Mouse (Mus musculus): ENCODE data around the gene Skap2.

The Skap2 gene

DNA sequence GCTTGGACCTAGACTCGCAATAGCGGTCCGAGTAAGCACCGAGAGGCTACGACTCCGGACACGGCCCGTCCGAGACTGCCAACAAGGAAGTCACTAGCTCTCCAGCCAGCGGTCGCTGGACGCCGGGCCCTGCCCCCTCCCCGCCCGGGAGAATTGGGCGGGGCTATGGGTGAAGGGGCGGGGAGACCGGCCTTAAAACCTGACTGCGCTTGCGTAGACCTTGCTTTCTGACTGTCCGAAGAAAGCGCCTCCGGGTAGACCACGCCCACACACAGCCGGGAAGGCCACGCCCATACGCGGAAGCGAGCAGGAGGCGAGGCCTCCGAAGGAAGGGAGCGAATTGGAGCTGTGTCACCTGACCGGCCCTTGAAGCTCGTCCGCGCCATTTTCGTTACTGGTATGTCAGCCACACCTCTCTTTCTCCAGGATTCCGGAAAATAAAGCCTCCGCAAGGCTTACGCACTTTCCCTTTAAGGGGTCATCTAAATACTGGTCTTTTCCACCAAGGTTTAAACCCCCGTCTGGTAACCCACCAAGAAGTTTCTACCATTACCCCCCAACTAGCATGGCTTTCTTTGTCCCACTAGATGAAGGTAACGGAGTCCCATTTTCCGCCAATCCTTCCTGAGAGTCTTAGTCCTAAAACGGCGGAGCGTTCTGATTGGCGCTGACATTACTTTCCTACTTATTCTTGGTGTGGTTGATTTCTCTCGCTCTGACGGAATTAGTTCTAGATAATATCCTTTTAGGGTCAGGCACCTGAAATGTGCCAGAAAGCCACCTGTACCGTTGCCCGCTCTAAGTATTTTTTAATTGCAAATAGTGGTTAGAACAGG, at the start of gene Skap2:
Gene Skap2, minus strand, starts transcription at position 141 of the 836 bp plus-strand sequence.
- in situ Hi-C loops (cut with MseI, MboI): no loop called here

DNA sequence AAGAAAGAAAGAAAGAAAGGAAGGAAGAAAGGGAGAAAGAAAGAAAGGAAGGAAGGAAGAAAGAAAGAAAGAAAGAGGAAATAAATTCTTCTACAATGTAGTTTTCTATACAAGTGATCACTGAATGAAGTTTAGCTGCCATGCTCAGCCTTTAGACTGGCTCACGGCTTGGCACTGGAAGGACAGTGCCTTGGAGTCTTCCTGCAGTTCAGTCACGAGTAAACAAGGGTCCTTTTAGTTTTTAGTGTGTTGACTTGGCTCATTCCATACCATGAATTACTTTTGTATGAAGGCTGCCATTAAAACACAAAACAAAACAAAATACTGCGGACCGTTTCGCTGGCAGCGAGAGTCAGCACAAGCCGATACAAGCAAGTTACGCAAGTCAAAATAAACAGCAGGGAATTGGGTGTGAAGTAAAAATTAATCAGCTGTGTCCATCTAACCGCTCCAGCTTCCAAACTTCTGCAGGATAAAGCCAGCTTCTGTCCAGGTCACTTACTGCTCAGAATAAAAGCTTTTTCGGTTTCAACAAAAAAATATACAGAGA, 46.6 kb upstream of the Skap2 start:
- in situ Hi-C loops (cut with MseI, MboI): no loop called here

DNA sequence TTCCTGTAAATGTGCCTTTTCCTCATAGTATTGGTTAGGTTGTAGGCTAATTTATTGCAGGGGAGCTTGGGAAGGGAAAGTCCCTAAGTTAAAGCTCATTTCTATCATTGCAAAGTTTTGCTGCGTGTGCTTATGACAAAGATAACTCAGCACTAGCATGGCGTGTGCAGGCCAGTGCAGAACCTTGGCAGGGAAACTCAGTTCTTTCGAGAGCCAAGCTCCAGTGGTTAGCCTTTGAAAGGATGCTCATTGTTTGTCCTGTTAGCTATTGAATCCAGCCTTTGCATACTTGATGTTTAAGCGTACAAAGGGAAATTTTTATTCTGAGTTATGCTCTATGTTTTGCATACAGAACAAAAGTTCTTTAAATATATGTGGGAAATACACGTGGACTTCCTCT, 45.8 kb upstream of the Skap2 start:
- in situ Hi-C loops (cut with MseI, MboI): no loop called here

DNA sequence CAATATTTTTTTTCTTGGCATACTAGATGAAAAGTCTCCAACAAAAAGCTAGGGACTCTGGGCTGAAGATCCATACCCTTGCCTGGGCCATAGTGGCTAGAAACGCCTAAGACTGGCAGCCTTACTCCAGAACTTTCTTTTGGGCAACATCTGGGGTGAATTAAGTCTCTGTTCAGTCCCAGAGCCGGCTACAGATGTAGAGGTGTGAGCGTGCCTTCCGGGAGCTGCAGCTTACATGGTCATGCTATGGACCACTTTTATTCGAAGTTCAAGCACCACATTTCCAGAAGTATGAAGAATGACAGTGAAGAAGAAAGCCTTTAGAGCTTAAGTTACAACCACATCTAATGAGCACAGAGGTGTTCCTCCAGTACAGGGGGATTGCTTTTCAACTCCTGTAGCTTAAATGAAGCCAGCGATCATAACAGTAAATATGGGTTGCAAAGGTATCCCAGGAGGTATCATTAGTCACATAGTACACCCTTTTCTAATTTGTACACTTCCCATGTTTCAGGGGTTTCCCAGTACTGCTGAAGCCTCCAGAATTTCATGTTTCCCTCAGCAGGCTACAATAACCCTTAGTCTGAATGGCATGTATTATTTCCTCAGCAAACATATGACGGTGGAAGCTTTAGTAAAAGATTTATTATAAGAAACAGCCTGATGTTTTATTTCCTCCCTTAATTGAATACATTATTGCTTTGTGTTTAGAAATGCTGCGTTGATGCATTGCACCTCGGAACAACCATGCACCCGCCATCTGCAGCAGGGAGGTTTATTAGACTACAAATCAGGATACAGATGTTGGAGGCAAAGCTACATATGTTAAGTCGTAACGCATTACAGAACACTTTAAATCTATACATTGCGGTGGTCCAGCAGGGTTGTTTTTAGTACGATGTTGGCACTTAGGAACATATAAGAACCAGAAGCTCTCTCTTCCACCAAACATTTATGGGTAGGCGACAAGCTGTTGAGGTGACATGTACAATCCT, 41.5 kb upstream of the Skap2 start:
- in situ Hi-C loops (cut with MseI, MboI): no loop called here

DNA sequence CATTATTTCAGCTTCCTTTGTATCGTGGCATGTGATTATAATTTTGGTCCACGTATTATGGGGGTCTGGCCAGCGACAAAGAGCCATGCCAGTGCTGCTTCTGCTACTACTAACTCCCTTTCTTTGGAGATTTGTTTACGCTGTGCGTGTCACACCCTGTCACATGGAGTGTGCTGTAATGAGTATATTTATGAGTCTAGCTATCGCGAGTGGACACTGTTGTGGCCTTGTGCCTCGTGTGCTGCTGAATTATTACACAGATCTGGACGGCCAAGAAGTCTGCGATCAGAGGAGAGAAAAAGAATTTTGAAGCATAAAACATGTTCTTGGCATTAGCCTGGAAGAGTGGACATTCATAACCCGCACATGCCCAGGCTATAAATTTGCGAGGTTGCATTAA, 37.7 kb upstream of the Skap2 start:
- in situ Hi-C loops (cut with MseI, MboI): no loop called here

DNA sequence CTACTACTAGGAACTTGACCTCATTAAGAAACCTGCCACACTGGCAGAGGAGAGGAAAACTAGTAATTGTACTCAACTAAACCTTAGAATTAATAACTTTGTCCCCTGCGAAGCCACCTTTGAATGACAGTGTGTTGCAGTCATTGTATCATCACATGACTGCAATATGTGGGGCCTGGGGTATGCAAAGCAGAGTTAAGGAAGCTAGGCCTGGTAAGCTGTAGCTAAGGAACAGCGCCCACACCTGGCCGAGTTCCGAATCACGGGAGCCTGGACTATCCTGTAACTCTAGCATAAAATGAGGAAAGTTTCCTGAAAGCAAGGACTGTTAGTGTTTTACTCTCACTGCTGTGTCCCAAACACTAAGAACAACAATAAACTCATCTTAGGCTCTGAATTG, 33.2 kb upstream of the Skap2 start:
- in situ Hi-C loops (cut with MseI, MboI): no loop called here

DNA sequence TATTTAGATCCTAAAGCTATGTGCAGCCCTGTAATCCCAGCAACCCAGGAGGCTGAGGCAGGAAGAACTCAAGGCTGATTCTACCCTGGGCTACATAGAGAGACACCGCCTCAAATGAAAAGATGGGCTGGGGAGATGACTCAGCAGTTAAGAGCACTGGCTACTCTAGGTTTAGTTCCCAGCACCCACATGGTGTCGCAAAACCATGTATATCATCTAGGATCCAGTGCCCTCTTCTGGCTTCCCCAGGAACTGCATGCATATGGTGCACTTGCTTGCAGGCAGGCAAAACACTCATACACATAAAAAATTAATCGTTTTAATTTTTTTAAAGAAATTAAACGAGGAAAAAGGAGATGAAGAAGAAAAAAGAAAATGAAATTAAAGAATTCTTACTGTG, 23.7 kb upstream of the Skap2 start:
- in situ Hi-C loops (cut with MseI, MboI): loop anchor here (5.0 to 10.0 kb wide), 2 partner anchors 159 to 161 kb away; no protein-coding TSS in a partner anchor

DNA sequence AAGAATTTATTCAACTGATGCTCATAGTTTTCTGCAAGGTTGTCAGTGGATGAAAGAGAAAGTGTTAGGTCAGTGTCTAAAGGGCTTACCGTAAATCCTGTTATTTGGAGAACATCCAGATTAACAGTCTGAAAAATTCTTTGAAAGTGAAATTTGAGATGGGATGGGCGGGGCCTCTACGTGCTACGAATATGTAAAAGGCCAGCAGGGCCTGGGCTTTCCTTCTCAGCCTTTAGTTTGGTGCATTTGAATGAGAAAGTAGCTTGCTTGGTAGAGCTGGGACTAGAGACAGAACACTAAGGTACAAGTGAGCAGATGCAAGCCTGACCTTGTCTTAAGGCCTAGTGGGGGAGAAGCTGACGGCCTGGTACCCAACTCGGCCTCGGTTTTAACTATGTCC, 18.8 kb upstream of the Skap2 start:
- in situ Hi-C loops (cut with MseI, MboI): loop anchor here in 1 of 2 experiments (10.0 kb wide), 1 partner anchor 156 kb away; no protein-coding TSS in a partner anchor

DNA sequence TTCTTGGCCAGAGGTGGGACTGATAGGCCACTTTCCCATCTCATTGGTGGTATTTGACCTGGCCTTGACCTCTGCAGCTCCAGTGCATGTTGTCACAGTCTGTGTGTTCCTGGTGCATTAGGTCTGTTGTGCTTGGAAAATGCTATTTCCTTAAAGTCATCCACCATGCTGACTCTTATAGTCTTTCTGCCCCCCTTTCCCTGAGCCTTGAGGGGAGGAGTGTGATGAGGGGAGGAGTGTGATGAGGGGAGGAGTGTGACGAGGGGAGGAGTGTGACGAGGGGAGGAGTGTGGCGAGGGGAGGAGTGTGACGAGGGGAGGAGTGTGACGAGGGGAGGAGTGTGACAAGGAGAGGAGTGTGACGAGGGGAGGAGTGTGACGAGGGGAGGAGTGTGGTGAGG, 15.8 kb upstream of the Skap2 start:
- in situ Hi-C loops (cut with MseI, MboI): no loop called here

DNA sequence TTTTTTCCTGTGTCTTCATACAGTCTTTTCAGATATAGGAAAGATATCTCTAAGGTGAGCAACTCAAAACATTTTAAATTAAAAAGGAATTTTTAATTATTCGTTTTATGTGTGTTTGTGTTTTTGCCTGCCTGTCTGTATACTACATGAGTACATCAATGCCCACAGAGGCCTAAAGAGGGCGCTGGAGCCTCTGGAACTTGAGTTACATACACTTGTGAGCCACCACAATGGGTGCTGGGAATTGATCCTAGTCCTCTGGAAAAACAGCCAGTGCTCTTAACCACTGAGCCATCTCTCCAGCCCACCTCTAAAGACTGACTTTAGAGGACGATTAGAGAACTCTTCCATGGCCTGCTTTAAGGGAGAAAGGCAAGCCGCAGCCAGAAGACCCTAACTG, 14.8 kb upstream of the Skap2 start:
- in situ Hi-C loops (cut with MseI, MboI): no loop called here

DNA sequence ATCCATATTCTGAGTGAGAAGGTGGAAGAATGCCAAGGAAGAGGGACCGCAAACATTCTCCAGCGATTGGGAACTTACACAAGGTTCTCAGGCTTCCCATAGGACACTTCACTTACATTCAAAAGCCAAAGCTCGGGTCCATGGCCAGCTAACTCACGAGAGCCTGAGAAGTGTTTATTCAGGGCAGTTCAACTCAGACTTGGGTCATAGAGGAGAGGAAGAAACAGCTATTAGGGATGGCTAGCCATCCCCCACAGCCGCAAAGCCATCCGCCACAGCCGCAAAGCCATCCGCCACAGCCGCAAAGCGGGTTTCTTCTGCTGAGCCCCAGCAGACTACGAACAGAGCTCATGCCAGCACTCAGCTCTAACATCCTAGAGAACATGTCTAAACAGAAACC, 13.9 kb upstream of the Skap2 start:
- in situ Hi-C loops (cut with MseI, MboI): no loop called here

DNA sequence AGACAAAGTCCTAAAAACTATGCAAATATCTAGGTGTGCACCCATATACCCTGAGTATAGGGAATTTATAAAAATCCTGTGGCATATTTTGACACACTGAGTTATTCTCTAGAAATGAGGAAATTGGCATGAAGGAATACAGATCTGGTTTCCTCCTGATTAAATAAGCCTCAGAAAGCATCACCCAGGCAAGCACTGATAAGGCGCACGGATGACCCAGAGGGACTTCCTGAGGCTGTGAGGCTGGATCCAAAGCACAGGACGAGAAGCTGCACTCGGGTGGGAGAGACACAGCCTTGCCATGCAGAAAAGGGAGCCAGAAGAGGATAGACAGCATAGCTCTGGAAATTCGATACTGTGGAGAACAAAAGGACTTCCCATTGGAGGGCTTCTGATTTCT, 12.4 kb upstream of the Skap2 start:
- in situ Hi-C loops (cut with MseI, MboI): no loop called here

DNA sequence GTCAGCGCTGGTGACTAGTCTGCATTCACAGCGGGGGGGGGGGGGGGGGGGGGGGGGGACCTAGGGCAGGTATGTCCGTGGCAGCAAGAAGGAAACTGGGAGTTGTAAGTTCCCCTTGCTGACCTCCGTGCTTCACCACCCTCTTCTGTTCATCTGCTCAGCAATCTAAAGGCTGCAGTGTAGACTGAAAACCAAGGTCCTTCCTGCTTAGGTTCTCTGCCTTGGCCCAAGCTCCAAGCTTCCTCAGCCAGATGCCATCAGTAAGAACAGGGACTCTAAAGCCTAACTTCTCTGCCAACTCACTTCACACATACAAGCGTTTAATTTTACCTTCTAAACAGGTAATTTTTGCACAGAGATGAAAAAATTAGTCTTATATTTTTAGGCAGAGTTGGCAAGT, 10.0 kb upstream of the Skap2 start:
- in situ Hi-C loops (cut with MseI, MboI): no loop called here

DNA sequence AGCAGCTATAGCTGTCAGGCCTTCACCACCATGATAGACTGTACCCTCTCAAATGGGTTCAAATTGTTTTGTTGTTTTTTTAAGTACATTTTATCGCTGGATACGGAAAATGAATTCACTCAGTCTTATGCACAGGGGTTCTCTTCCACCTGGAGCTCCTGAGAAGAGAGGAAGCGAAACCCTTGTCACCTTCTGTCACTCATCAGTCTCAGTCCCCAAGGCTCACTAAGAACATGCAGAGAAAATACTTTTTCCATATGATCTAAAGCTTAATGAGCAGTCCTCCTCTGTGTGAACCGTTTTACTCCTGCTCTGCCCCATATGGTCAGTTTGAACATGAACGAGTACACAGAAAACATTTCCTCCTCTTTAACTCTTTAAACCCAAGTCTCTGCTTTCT, 7.9 kb upstream of the Skap2 start:
- in situ Hi-C loops (cut with MseI, MboI): no loop called here

DNA sequence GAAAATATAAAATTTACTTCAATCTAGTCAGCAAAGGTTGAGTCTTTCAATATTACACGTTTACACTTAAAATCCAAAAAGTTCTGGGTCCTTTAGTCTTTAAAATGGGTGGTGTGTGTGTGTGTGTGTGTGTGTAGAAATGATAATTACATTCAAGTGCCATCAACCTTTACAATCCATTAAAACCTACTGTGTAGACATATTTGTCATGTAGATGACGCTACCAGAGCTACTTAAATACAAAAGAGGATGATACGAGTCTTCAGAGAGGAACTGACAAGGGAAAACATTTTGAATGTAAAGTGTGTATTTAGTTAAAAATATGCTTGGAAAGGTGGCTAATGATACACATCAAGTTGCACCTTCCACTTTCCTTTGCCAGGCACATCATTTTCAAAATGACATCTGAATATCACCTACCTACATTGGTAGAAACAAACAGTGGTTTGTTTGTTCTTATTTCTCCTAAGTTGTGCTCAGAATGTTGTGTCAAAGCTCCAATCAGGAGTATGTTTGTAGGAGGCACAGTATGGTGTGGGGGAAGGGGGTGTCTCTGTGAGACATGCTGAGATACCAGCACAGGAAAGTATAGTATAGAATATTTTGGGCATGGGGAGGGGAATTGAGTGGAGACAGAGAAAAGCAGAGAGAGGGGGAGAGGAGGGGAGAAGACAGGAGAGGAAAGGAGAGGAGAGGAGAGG, 1.0 kb upstream of the Skap2 start:
- in situ Hi-C loops (cut with MseI, MboI): no loop called here

DNA sequence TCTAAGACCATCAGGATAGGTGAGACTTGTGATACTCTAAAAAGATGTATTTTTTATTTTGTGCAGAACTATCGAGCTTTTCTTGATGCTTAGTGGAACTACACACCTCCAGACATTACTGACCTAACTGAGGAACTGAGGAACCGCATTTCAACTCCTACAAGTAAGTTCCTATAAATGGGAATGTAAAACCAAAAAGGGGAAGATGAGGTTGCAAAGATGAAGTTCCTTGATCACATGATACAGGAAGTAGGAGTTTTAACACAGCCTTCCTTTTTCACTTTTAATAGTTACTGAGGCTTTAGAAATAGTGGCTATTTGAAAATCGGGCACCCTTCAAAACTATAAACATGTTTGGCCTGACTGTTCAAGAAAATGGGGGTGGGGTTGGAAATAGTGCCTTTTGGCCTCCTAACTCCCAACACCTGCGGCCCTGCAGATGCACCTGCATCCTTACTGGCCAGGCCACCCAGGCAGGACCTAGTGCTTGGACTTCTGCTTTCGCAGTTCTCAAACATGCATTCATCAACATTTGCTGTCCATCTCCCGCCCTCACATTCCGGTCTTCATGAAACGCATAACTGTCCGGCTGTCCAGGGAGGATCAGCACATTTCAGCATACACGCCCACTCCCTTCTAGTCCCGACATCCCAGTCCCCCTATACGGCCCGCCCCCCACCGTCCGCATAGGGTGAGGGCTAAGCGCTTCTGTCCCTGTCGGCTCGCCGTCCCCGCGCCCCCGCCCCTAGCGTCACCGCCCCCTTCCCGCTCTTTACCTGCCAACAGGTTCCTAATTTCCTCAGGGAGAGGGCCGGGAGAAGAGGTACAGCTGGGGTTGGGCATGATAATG, 565 bp downstream of the Skap2 start:
- in situ Hi-C loops (cut with MseI, MboI): no loop called here

DNA sequence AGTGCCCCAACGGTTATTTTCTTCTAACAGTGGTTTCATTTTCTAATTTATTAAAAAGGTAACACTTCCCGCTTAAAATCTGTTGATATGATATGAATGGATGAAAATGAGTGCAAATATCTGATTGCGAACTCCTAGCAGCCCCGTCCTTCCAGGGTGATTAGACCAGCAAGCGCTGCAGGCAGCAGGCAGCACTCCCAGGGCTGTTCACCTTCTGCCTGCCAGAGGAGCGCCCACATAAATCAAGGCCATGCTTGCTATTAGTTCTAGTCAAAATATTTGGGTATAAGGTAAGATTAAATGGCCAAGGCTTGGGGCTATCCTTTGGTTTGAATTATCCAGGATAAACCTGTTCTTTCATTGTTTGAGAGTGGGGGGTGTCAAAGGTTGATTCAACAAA, 3.0 kb downstream of the Skap2 start:
- in situ Hi-C loops (cut with MseI, MboI): loop anchor here in 1 of 2 experiments (10.0 kb wide), 1 partner anchor 195 kb away; the partner anchor contains the start of genes Hoxa5 and Hoxa6

DNA sequence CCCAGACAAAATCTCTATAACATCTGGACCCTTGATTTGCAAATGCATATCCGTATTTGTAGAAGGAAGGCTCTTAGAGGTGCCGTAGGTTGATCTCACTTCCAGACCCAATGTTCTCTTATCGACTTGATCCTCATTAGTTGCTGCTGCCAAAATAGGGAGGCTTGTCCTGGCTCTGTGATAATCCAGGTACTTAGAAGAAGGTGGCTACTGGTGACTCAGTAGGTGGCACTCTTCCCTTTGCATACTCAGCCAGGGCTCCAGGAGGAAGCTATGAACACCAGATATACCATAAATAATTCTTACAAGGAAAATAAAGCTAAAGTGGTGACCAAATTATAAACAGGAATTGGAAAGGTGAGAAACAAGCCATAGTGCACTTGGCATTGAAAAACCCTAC, 3.6 kb downstream of the Skap2 start:
- in situ Hi-C loops (cut with MseI, MboI): loop anchor here in 1 of 2 experiments (10.0 kb wide), 1 partner anchor 196 kb away; the partner anchor contains the start of genes Hoxa5 and Hoxa6

DNA sequence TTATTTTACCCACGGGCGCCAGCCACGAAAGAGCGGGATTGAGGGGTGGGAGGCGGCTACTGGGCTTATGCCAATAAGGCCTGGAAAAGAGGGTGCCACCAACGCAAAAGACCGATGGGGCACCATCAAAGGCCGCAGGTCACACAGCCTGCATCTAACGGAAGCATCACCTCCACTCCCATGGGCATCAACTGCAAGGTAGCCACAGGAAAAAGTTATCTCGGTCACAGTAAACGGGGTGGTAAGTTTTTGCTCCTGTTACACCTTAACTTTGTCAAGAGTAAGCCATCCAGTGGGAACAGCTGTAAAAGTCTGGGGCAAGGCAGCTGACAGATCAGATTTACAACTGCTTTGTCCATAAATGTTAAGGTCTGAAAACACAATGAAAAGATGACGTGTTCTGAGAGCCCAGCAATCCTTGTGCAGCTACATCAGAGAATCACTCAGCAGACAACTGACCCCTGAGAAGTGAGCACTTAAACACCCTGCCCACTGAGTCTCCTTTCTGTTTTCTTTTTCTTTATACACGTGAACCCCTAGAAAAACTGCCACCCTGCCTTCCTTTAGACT, 5.6 kb downstream of the Skap2 start:
- in situ Hi-C loops (cut with MseI, MboI): loop anchor here in 1 of 2 experiments (10.0 kb wide), 1 partner anchor 198 kb away; the partner anchor contains the start of genes Hoxa5 and Hoxa6
